ENCODE assay signal across 8 mouse cellular contexts in the genomic region with DNA sequence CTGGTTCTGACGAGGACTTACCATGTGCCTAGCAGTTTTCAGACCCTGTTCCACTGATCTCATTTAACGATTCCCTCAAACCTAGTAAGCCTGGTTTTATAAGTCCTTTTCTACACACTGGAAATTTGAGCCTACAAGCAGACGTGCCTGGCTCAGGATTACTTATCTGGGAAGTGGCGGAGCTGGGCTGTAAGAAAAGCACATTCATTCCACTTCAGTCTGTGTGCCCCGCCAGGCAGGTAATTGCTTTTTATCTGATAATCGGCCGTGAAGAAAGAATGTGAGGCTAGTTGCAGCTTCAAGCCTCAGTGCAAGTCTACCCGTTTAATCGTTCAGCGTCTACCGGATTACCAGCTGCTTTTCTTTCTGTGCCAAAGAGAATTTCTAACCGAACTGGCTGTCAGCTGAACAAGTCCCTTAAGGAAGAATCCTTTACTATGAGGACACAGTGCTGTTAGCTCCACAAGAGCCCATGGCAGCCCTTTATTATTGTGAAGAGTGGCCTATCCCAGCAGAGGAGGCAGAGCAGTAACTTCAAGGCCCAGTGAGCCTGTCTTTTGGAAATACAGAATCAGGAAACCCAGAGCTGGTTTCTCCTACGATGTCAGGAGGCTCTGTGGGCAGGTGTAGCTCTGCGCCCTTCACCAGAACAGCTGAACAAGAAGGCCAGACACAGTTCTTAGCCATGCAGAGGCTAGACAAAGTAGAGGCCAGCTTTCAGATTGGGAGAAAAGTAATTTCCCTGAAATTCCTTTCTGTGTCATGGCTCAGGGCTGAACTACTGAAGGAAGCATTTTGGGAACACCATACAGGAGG. TPM values are rescaled to one million over a fixed set of nuclear protein-coding genes. Genes with fewer than 3 reads are reported as not detected.
DNase-seq lines count a peak whose midpoint lies in the region; ATAC-seq lines count a peak whose summit lies in the region.

No protein-coding gene starts in this region.

- peak; percentile 70 for DNase-seq in heart, adult 11 months
- DNase-seq in heart, adult 18-20 months = no peak
- no peak for DNase-seq in limb, embryonic 10.5 days (ENCODE audit: low spot score)
- no peak for DNase-seq in urinary bladder, postnatal 10 days (ENCODE audit: low spot score)
- DNase-seq in right cerebral cortex, postnatal 25 days = no peak
- no peak for DNase-seq in thymus, postnatal 0 days (ENCODE audit: low spot score)

- H3K4me1 ChIP-seq in forebrain, embryonic 16.5 days (replicated peaks; ENCODE audit: control insufficient read depth, insufficient read depth, low read length) = peaks cover 6% of the 10 kb centered on the region; the same call in 1 of the 2 replicates
- peaks cover 12% of the 10 kb centered on the region; the same call in 1 of the 2 replicates for H3K4me1 ChIP-seq in limb, embryonic 10.5 days
- peaks cover 10% of the 10 kb centered on the region; the same call in 1 of the 2 replicates for H3K4me1 ChIP-seq in neural tube, embryonic 12.5 days

- peak; percentile 38; the same call in 1 of the 2 replicates for ATAC-seq in forebrain, embryonic 16.5 days
- peak; percentile 61; the same call in 1 of the 2 replicates for ATAC-seq in neural tube, embryonic 12.5 days (ENCODE audit: low FRiP score, low read depth)

- H3K36me3 ChIP-seq in forebrain, embryonic 16.5 days (ENCODE audit: control insufficient read depth, insufficient read depth) = no peaks in the 10 kb centered on the region
- H3K36me3 ChIP-seq in limb, embryonic 10.5 days = no peaks in the 10 kb centered on the region
- no peaks in the 10 kb centered on the region for H3K36me3 ChIP-seq in neural tube, embryonic 12.5 days

- H3K27me3 ChIP-seq in forebrain, embryonic 16.5 days (replicated peaks; ENCODE audit: control insufficient read depth, insufficient read depth, low read length) = no peaks in the 10 kb centered on the region
- no peaks in the 10 kb centered on the region for H3K27me3 ChIP-seq in limb, embryonic 10.5 days (ENCODE audit: low read depth, poor library complexity, severe bottlenecking)
- H3K27me3 ChIP-seq in neural tube, embryonic 12.5 days (replicated peaks) = no peaks in the 10 kb centered on the region

- no peak overlapping the region for H3K9ac ChIP-seq in forebrain, embryonic 16.5 days (replicated peaks; ENCODE audit: low read depth, low read length)
- no peak overlapping the region for H3K9ac ChIP-seq in neural tube, embryonic 12.5 days

- H3K4me3 ChIP-seq in forebrain, embryonic 16.5 days (replicated peaks; ENCODE audit: low read length) = no peak overlapping the region
- no peak overlapping the region for H3K4me3 ChIP-seq in limb, embryonic 10.5 days
- no peak overlapping the region for H3K4me3 ChIP-seq in neural tube, embryonic 12.5 days

- 7% methylated on average over 14 of the region's 14 CpGs for WGBS in forebrain, embryonic 16.5 days
- WGBS in limb, embryonic 10.5 days = 33% methylated on average over 14 of the region's 14 CpGs
- WGBS in neural tube, embryonic 12.5 days = 27% methylated on average over 14 of the region's 14 CpGs

- no peak overlapping the region for H3K27ac ChIP-seq in forebrain, embryonic 16.5 days (ENCODE audit: low read length)
- H3K27ac ChIP-seq in limb, embryonic 10.5 days = peak overlapping the region; percentile 19; the same call in 1 of the 2 replicates
- peak overlapping the region; percentile 20; the same call in 1 of the 2 replicates for H3K27ac ChIP-seq in neural tube, embryonic 12.5 days

- H3K9me3 ChIP-seq in forebrain, embryonic 16.5 days (ENCODE audit: control insufficient read depth, low read length) = peaks cover 4% of the 10 kb centered on the region; the same call in 1 of the 2 replicates
- no peaks in the 10 kb centered on the region for H3K9me3 ChIP-seq in limb, embryonic 10.5 days (replicated peaks)
- H3K9me3 ChIP-seq in neural tube, embryonic 12.5 days = no peaks in the 10 kb centered on the region

- H3K4me2 ChIP-seq in forebrain, embryonic 16.5 days (ENCODE audit: low read length) = no peak overlapping the region
- H3K4me2 ChIP-seq in neural tube, embryonic 12.5 days (replicated peaks) = peak overlapping the region; percentile 27; the same call in 1 of the 2 replicates

RNA-seq across cellular contexts. Expression of gene Lgalsl, which starts 30.4 kb away (rescaled TPM):
- total RNA-seq in heart, adult 18-20 months (2021) = 10 to 100 TPM; 31.4 to 33.2 TPM
- 95.8 and 96.3 TPM in 2 replicates for polyA plus RNA-seq in forebrain, embryonic 16.5 days (2015; fragmentation: Nextera tagmentation; extraction: Ambion mirVana)
- polyA plus RNA-seq in limb, embryonic 10.5 days (2016; fragmentation: Nextera tagmentation; extraction: Ambion mirVana) = 29.8 and 31.3 TPM in 2 replicates
- 34.1 and 35.0 TPM in 2 replicates for polyA plus RNA-seq in neural tube, embryonic 12.5 days (2016; fragmentation: Nextera tagmentation; extraction: Ambion mirVana)
- 11.5 and 11.8 TPM in 2 replicates for polyA plus RNA-seq in thymus, postnatal 0 days (2015; fragmentation: Nextera tagmentation; extraction: Ambion mirVana)

RNA-seq across cellular contexts. Expression of gene Aftph, which starts 59.1 kb away (rescaled TPM):
- total RNA-seq in heart, adult 18-20 months (2021) = 10 to 100 TPM; 20.7 to 23.6 TPM
- 41.7 and 44.3 TPM in 2 replicates for polyA plus RNA-seq in forebrain, embryonic 16.5 days (2015; fragmentation: Nextera tagmentation; extraction: Ambion mirVana)
- polyA plus RNA-seq in limb, embryonic 10.5 days (2016; fragmentation: Nextera tagmentation; extraction: Ambion mirVana) = 14.9 and 15.8 TPM in 2 replicates
- polyA plus RNA-seq in neural tube, embryonic 12.5 days (2016; fragmentation: Nextera tagmentation; extraction: Ambion mirVana) = 34.0 and 35.0 TPM in 2 replicates
- polyA plus RNA-seq in thymus, postnatal 0 days (2015; fragmentation: Nextera tagmentation; extraction: Ambion mirVana) = 36.5 and 41.9 TPM in 2 replicates
